Mouse (Mus musculus): ENCODE measurements around the gene Ubash3a.
"Not testable (repeated sequence)": the region's sequence is repeated elsewhere in the genome, so short reads cannot be mapped to it uniquely, and the experiment has no call there.

The Ubash3a gene

GRCm38 (mm10) chr17:31261352-31261751 is 53.7 kb downstream of the Ubash3a start:
- DNase-seq: no peak

GRCm38 (mm10) chr17:31262715-31263114 is 55.0 kb downstream of the Ubash3a start:
- no peak for DNase-seq

GRCm38 (mm10) chr17:31263770-31264169 is 56.1 kb downstream of the Ubash3a start:
- DNase-seq: no peak

- DNase-seq: no peak
Observed at GRCm38 (mm10) chr17:31264372-31264771, 56.7 kb downstream of the Ubash3a start.

GRCm38 (mm10) chr17:31265171-31265572 is 57.5 kb downstream of the Ubash3a start:
- no peak for DNase-seq

GRCm38 (mm10) chr17:31265831-31266230 is 58.2 kb downstream of the Ubash3a start:
- no peak for DNase-seq

- no peak for DNase-seq
Observed at GRCm38 (mm10) chr17:31266321-31266950, 58.8 kb downstream of the Ubash3a start.

GRCm38 (mm10) chr17:31267138-31267537 is 59.5 kb downstream of the Ubash3a start:
- no peak for DNase-seq

- no peak for DNase-seq
Observed at GRCm38 (mm10) chr17:31267603-31268002, 59.9 kb downstream of the Ubash3a start.

- no peak for DNase-seq
Observed at GRCm38 (mm10) chr17:31268016-31268415, 60.3 kb downstream of the Ubash3a start.

GRCm38 (mm10) chr17:31269761-31270160 is 62.1 kb downstream of the Ubash3a start:
- no peak for DNase-seq

- no peak for DNase-seq
Observed at GRCm38 (mm10) chr17:31270246-31270645, 62.6 kb downstream of the Ubash3a start.

- not testable (repeated sequence) for DNase-seq
Observed at GRCm38 (mm10) chr17:31270736-31271135, 63.1 kb downstream of the Ubash3a start.

- DNase-seq: no peak
Observed at GRCm38 (mm10) chr17:31271136-31271851, 63.6 kb downstream of the Ubash3a start.

- no peak for DNase-seq
Observed at GRCm38 (mm10) chr17:31272416-31273165, 64.9 kb downstream of the Ubash3a start.

- DNase-seq: no peak
Observed at GRCm38 (mm10) chr17:31273631-31274030, 66.0 kb downstream of the Ubash3a start.

GRCm38 (mm10) chr17:31275181-31275580 is 67.5 kb downstream of the Ubash3a start:
- DNase-seq: no peak

- no peak for DNase-seq
Observed at GRCm38 (mm10) chr17:31276207-31276921, 68.7 kb downstream of the Ubash3a start.

GRCm38 (mm10) chr17:31276922-31277918 is 69.5 kb downstream of the Ubash3a start, which contains the start of gene Rsph1:
TSS of gene Rsph1 (minus strand) at chr17:31277383.
- DNase-seq: peak; percentile 93

GRCm38 (mm10) chr17:31277931-31278330 is 70.3 kb downstream of the Ubash3a start:
- DNase-seq: no peak

GRCm38 (mm10) chr17:31279541-31279940 is 71.9 kb downstream of the Ubash3a start:
- no peak for DNase-seq

- DNase-seq: no peak
Observed at GRCm38 (mm10) chr17:31280269-31280668, 72.6 kb downstream of the Ubash3a start.
